Mouse (Mus musculus) stomach, postnatal 0 days (tissue): ENCODE measurements at regions not wholly inside any gene's neighbourhood (a gene's known extent, or its start where the extent isn't known, plus 50 kb on each side); places are given as distances from the start of the nearest gene placed in this dataset.

Experiments
- ATAC-seq: fragments of 200-750 bp; cut with Nextera tagmentation; 2 replicates; pipeline ENCODE4 v1.8.0; 2017; ENCODE audit not compliant: low FRiP score, low TSS enrichment
- DNase-seq: peaks from one replicate; pipeline ENCODE4 v3.0.0-alpha.2; 2016; ENCODE audit warnings: low spot score
- H3K27ac ChIP-seq: fragments of 300-500 bp; sonication (generic); replicated peaks from 2 replicates; pipeline ENCODE4 v1.5.1; 2014; ENCODE audit warnings: mild to moderate bottlenecking, control low read depth
- H3K27me3 ChIP-seq: fragments of 300-500 bp; sonication (generic); 2 replicates; pipeline ENCODE4 v1.6.1; 2014; ENCODE audit warnings: low read length; ENCODE audit not compliant: control insufficient read depth, insufficient read depth
- H3K36me3 ChIP-seq: fragments of 300-500 bp; sonication (generic); 2 replicates; pipeline ENCODE4 v1.6.1; 2014; ENCODE audit warnings: low read length, mixed read lengths; ENCODE audit not compliant: control insufficient read depth, insufficient read depth
- H3K4me1 ChIP-seq: fragments of 300-500 bp; sonication (generic); replicated peaks from 2 replicates; pipeline ENCODE4 v1.6.1; 2014; ENCODE audit warnings: antibody characterized with exemption; ENCODE audit not compliant: control insufficient read depth, insufficient read depth
- H3K4me2 ChIP-seq: fragments of 300-500 bp; sonication (generic); replicated peaks from 2 replicates; pipeline ENCODE4 v1.6.1; 2014; ENCODE audit warnings: low read depth, mild to moderate bottlenecking, control low read depth, moderate library complexity
- H3K4me3 ChIP-seq: fragments of 300-500 bp; sonication (generic); 2 replicates; pipeline ENCODE4 v1.5.1; 2014; ENCODE audit warnings: low read depth, low read length, control low read depth
- H3K9ac ChIP-seq: fragments of 300-500 bp; sonication (generic); 2 replicates; pipeline ENCODE4 v1.6.1; 2014; ENCODE audit warnings: mild to moderate bottlenecking, low read length, control low read depth, mixed read lengths
- H3K9me3 ChIP-seq: fragments of 300-500 bp; sonication (generic); 2 replicates; pipeline ENCODE4 v1.6.1; 2016; ENCODE audit warnings: low read length; ENCODE audit not compliant: control insufficient read depth
- CTCF ChIP-seq: IDR thresholded peaks from 2 replicates; pipeline ENCODE4 v1.5.1; 2016; ENCODE audit warnings: antibody characterized with exemption, low read depth, mild to moderate bottlenecking, moderate library complexity
- EP300 ChIP-seq: optimal IDR thresholded peaks from 2 replicates; pipeline ENCODE3; 2016; ENCODE audit warnings: antibody characterized with exemption
- WGBS: fragments of 180-500 bp; shearing (Covaris S2); extraction: QIAGEN DNeasy Blood & Tissue Kit; methylation state at CpG from one replicate; pipeline ENCODE4 v1.1.7; 2014; 5-methylcytosine and 5-hydroxymethylcytosine counted together

- H3K27me3 ChIP-seq = no peaks in the 10 kb centered on the region
- no peak overlapping the region for H3K27ac ChIP-seq
- TF ChIP-seq EP300 (no peak), CTCF (no peak)
- no peaks in the 10 kb centered on the region for H3K9me3 ChIP-seq
- 61% methylated on average over 2 of the region's 2 CpGs for WGBS
- H3K4me2 ChIP-seq = no peak overlapping the region
- DNase-seq (no peak), ATAC-seq (no peak)
- H3K4me1 ChIP-seq = no peaks in the 10 kb centered on the region
- no peaks in the 10 kb centered on the region for H3K36me3 ChIP-seq
- H3K4me3 ChIP-seq = no peak overlapping the region
- no peak overlapping the region for H3K9ac ChIP-seq
Observed at GRCm38 (mm10) chr15:60617371-60617770, 236.2 kb downstream of the Fam84b start.

GRCm38 (mm10) chr15:60601885-60602284 is 251.7 kb downstream of the Fam84b start:
- no peak overlapping the region for H3K4me3 ChIP-seq
- no peak overlapping the region for H3K27ac ChIP-seq
- H3K27me3 ChIP-seq = no peaks in the 10 kb centered on the region
- no peak overlapping the region for H3K9ac ChIP-seq
- H3K36me3 ChIP-seq = no peaks in the 10 kb centered on the region
- DNase-seq (no peak), ATAC-seq (no peak)
- H3K4me2 ChIP-seq = no peak overlapping the region
- no peaks in the 10 kb centered on the region for H3K9me3 ChIP-seq
- TF ChIP-seq EP300 = no peak
- TF ChIP-seq CTCF = no peak
- no peaks in the 10 kb centered on the region for H3K4me1 ChIP-seq

- no peak overlapping the region for H3K9ac ChIP-seq
- DNase-seq (no peak), ATAC-seq (no peak)
- no peaks in the 10 kb centered on the region for H3K4me1 ChIP-seq
- no peaks in the 10 kb centered on the region for H3K36me3 ChIP-seq
- TF ChIP-seq CTCF = no peak
- TF ChIP-seq EP300 = no peak
- H3K27me3 ChIP-seq = no peaks in the 10 kb centered on the region
- H3K27ac ChIP-seq = no peak overlapping the region
- no peak overlapping the region for H3K4me2 ChIP-seq
- no peak overlapping the region for H3K4me3 ChIP-seq
- 74% methylated on average over 5 of the region's 5 CpGs for WGBS
- H3K9me3 ChIP-seq = no peaks in the 10 kb centered on the region
Observed at GRCm38 (mm10) chr15:60577084-60577483, 276.5 kb downstream of the Fam84b start.

- H3K9me3 ChIP-seq = no peaks in the 10 kb centered on the region
- H3K36me3 ChIP-seq = no peaks in the 10 kb centered on the region
- H3K4me2 ChIP-seq = no peak overlapping the region
- WGBS = 95% methylated on average over 3 of the region's 3 CpGs
- H3K27me3 ChIP-seq = no peaks in the 10 kb centered on the region
- no peaks in the 10 kb centered on the region for H3K4me1 ChIP-seq
- H3K9ac ChIP-seq = no peak overlapping the region
- no peak for DNase-seq
- H3K27ac ChIP-seq = no peak overlapping the region
- H3K4me3 ChIP-seq = no peak overlapping the region
- TF ChIP-seq EP300 (no peak), CTCF (no peak)
- no peak for ATAC-seq
Observed at GRCm38 (mm10) chr15:60566267-60566666, 287.3 kb downstream of the Fam84b start.

DNA sequence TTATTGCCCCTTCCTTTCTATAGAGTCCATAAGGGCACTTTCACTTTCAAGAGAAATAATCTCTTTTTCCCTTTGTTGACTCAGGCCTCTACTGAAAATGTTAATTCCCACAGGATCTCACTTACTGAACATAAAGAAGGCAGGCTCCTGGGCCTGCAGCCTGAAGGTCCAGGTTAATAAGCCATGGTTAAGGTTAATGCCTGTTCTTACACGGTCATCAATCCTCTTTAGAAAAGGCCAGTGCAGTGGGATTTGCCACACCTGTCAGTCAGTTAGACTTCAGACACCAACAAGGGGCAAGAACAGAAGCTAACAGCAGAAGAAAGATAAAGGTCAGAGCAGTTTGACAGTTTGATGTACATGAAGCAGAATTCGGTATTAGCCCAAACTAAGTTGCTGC is 288.6 kb downstream of the Fam84b start:
- Histone ChIP-seq H3K27me3 (no peaks in the 10 kb centered on the region), H3K4me3 (no peak overlapping the region), H3K4me2 (no peak overlapping the region), H3K27ac (no peak overlapping the region), H3K9ac (no peak overlapping the region), H3K4me1 (no peaks in the 10 kb centered on the region), H3K36me3 (no peaks in the 10 kb centered on the region), H3K9me3 (no peaks in the 10 kb centered on the region)
- WGBS = 46% methylated on average over 2 of the region's 2 CpGs
- no peak for DNase-seq
- ATAC-seq = no peak
- no peak for TF ChIP-seq CTCF
- TF ChIP-seq EP300 = no peak

DNA sequence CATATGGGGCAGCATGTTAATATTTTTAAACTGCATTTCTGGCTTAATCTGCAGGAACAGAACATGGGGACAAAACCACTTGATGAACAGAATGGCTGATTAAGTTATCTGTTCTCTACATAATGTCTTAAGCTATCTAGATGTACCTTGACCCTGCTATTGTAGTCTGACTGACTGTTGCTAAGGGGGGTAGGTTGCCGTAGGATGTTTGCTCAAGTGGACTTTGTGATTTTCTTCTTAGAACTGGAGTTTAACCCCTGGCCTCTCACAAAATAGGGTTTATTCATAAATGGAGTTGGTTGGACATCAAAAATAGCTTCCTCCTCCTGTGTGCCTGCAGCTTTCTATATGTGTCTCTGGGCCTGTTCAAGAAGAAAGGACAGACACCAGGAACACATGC is 292.9 kb downstream of the Fam84b start:
- no peak for DNase-seq
- no peak for TF ChIP-seq CTCF
- no peak for TF ChIP-seq EP300
- Histone ChIP-seq H3K27ac (no peak overlapping the region), H3K9me3 (no peaks in the 10 kb centered on the region), H3K27me3 (no peaks in the 10 kb centered on the region), H3K4me2 (no peak overlapping the region), H3K4me1 (no peaks in the 10 kb centered on the region), H3K36me3 (no peaks in the 10 kb centered on the region), H3K4me3 (no peak overlapping the region), H3K9ac (no peak overlapping the region)
- no peak for ATAC-seq
- WGBS = 71% methylated on average over 1 of the region's 1 CpGs
